Mouse (Mus musculus): ENCODE results near the gene Cbr3.
"Not testable (repeated sequence)": the region's sequence is repeated elsewhere in the genome, so short reads cannot be mapped to it uniquely, and the experiment has no call there.

Cbr3 gene

GRCm38 (mm10) chr16:93682689-93683507, at the start of gene Cbr3:
TSS of gene Cbr3 (plus strand) at chr16:93683215.
- CTCF ChIA-PET: interaction anchor here (0.7 kb wide), 1 partner anchor 233 kb away, joined by 3 read pairs; no protein-coding TSS in a partner anchor

GRCm38 (mm10) chr16:93644006-93644405, 39.0 kb upstream of the Cbr3 start:
- CTCF ChIA-PET: no interaction called here

GRCm38 (mm10) chr16:93648441-93649183, 34.4 kb upstream of the Cbr3 start:
- CTCF ChIA-PET: no interaction called here

- CTCF ChIA-PET: no interaction called here
Observed at GRCm38 (mm10) chr16:93667976-93668375, 15.0 kb upstream of the Cbr3 start.

GRCm38 (mm10) chr16:93669521-93669920, 13.5 kb upstream of the Cbr3 start:
- CTCF ChIA-PET: no interaction called here

- CTCF ChIA-PET: not testable (repeated sequence)
Observed at GRCm38 (mm10) chr16:93670466-93670865, 12.5 kb upstream of the Cbr3 start.

GRCm38 (mm10) chr16:93671064-93671463, 12.0 kb upstream of the Cbr3 start:
- CTCF ChIA-PET: interaction anchor here (0.6 kb wide), 1 partner anchor 20 kb away, joined by 9 read pairs; no protein-coding TSS in a partner anchor

- CTCF ChIA-PET: interaction anchor here (0.6 kb wide), 1 partner anchor 660 kb away, joined by 3 read pairs; no protein-coding TSS in a partner anchor
Observed at GRCm38 (mm10) chr16:93676376-93676775, 6.6 kb upstream of the Cbr3 start.

GRCm38 (mm10) chr16:93678206-93678605, 4.8 kb upstream of the Cbr3 start:
- CTCF ChIA-PET: no interaction called here

GRCm38 (mm10) chr16:93679165-93679564, 3.9 kb upstream of the Cbr3 start:
- CTCF ChIA-PET: no interaction called here

GRCm38 (mm10) chr16:93682156-93682688, 793 bp upstream of the Cbr3 start:
- CTCF ChIA-PET: interaction anchor here (0.5 kb wide), 1 partner anchor 1223 kb away, joined by 4 read pairs; no protein-coding TSS in a partner anchor

- CTCF ChIA-PET: interaction anchor here (0.7 kb wide), 2 partner anchors 28 to 232 kb away, joined by 3 to 4 read pairs; no protein-coding TSS in a partner anchor
Observed at GRCm38 (mm10) chr16:93683508-93684236, 657 bp downstream of the Cbr3 start.

GRCm38 (mm10) chr16:93684441-93684840, 1.4 kb downstream of the Cbr3 start:
- CTCF ChIA-PET: interaction anchor here (0.7 kb wide), 1 partner anchor 28 kb away, joined by 4 read pairs; no protein-coding TSS in a partner anchor

- CTCF ChIA-PET: interaction anchor here (0.5 to 1.0 kb wide), 7 partner anchors 10 to 402 kb away, joined by 3 to 10 read pairs (median 3); no protein-coding TSS in a partner anchor
Observed at GRCm38 (mm10) chr16:93685783-93686182, 2.8 kb downstream of the Cbr3 start.

GRCm38 (mm10) chr16:93686421-93686820, 3.4 kb downstream of the Cbr3 start:
- CTCF ChIA-PET: interaction anchor here (0.6 to 0.9 kb wide), 4 partner anchors 10 to 249 kb away, joined by 3 to 10 read pairs (median 6); no protein-coding TSS in a partner anchor

GRCm38 (mm10) chr16:93686945-93687344, 3.9 kb downstream of the Cbr3 start:
- CTCF ChIA-PET: no interaction called here

GRCm38 (mm10) chr16:93691206-93691841, 8.3 kb downstream of the Cbr3 start:
- CTCF ChIA-PET: interaction anchor here (0.6 kb wide), 1 partner anchor 83 kb away, joined by 5 read pairs; no protein-coding TSS in a partner anchor

GRCm38 (mm10) chr16:93692744-93693143, 9.7 kb downstream of the Cbr3 start:
- CTCF ChIA-PET: no interaction called here

- CTCF ChIA-PET: interaction anchor here (0.6 to 1.0 kb wide), 3 partner anchors 21 to 137 kb away, joined by 3 to 4 read pairs (median 4); no protein-coding TSS in a partner anchor
Observed at GRCm38 (mm10) chr16:93707116-93707515, 24.1 kb downstream of the Cbr3 start.

GRCm38 (mm10) chr16:93709217-93709616, 26.2 kb downstream of the Cbr3 start:
- CTCF ChIA-PET: no interaction called here

GRCm38 (mm10) chr16:93710924-93711323, 27.9 kb downstream of the Cbr3 start:
- CTCF ChIA-PET: interaction anchor here (0.7 kb wide), 3 partner anchors 115 to 801 kb away, joined by 3 read pairs; no protein-coding TSS in a partner anchor

Data from spleen, embryonic (tissue).